9 mouse cellular contexts compared by ENCODE assay signal in genomic region chrX:20335722-20336121, GRCm38 (mm10). TPM values are rescaled to one million over a fixed set of nuclear protein-coding genes. Genes with fewer than 3 reads are reported as not detected.
DNase-seq lines count a peak whose midpoint lies in the region; ATAC-seq and TF ChIP-seq lines count a peak whose summit lies in the region.
"Had no signal": no experiment of that assay in that cellular context is flagged by ENCODE, and none has a peak within 500 bp of the region (broad histone marks: within the 10 kb centered on the region; RNA-seq: fewer than 3 reads in every experiment).

No protein-coding gene starts in this region.

- no peak overlapping the region for H3K27ac ChIP-seq in hindbrain, embryonic 10.5 days
- no peak overlapping the region for H3K27ac ChIP-seq in hindbrain, embryonic 13.5 days
- no peak overlapping the region for H3K27ac ChIP-seq in cortical plate, adult 2 months (ENCODE audit: insufficient read depth, low read length)
- H3K27ac ChIP-seq: stomach, embryonic 15.5 days had no signal

- H3K9me3 ChIP-seq in hindbrain, embryonic 10.5 days, result no peaks in the 10 kb centered on the region
- H3K9me3 ChIP-seq in hindbrain, embryonic 13.5 days, result no peaks in the 10 kb centered on the region
- H3K9me3 ChIP-seq: stomach, embryonic 15.5 days had no signal

- no peaks in the 10 kb centered on the region for H3K36me3 ChIP-seq in hindbrain, embryonic 10.5 days
- no peaks in the 10 kb centered on the region for H3K36me3 ChIP-seq in hindbrain, embryonic 13.5 days
- H3K36me3 ChIP-seq: stomach, embryonic 15.5 days had no signal

- no peaks in the 10 kb centered on the region for H3K27me3 ChIP-seq in hindbrain, embryonic 10.5 days (ENCODE audit: insufficient read depth, poor library complexity, severe bottlenecking)
- H3K27me3 ChIP-seq in hindbrain, embryonic 13.5 days, result no peaks in the 10 kb centered on the region
- H3K27me3 ChIP-seq: stomach, embryonic 15.5 days had no signal

- peak; percentile 27 for DNase-seq in hindbrain, embryonic 10.5 days (ENCODE audit: low spot score)
- DNase-seq in B cell, adult 2 months, result peak; percentile 77 to 82
- DNase-seq in ZHBTc4 (ENCODE audit: low read depth, low spot score), result peak; percentile 56
- peak; percentile 67 to 68 for DNase-seq in kidney, postnatal 4 days
- DNase-seq in thymus, postnatal 14 days, result peak; percentile 47

- WGBS in hindbrain, embryonic 10.5 days, result 24% methylated on average over 2 of the region's 2 CpGs
- 19% methylated on average over 2 of the region's 2 CpGs for WGBS in hindbrain, embryonic 13.5 days

- TF ChIP-seq CTCF in cortical plate, adult 2 months (IDR thresholded peaks at IDR 0.05; ENCODE audit: extremely low read depth, insufficient read depth, low read length), result peak; percentile 47

- no peaks in the 10 kb centered on the region for H3K4me1 ChIP-seq in hindbrain, embryonic 10.5 days (replicated peaks)
- no peaks in the 10 kb centered on the region for H3K4me1 ChIP-seq in hindbrain, embryonic 13.5 days (replicated peaks)
- no peaks in the 10 kb centered on the region for H3K4me1 ChIP-seq in cortical plate, adult 2 months (ENCODE audit: control insufficient read depth, insufficient read depth, low read length)
- H3K4me1 ChIP-seq: stomach, embryonic 15.5 days had no signal

- no peak for TF ChIP-seq POLR2A in cortical plate, adult 2 months (IDR thresholded peaks at IDR 0.05; ENCODE audit: extremely low read depth, insufficient read depth, low read length)

- H3K4me3 ChIP-seq in hindbrain, embryonic 10.5 days, result no peak overlapping the region
- H3K4me3 ChIP-seq in hindbrain, embryonic 13.5 days, result no peak overlapping the region
- H3K4me3 ChIP-seq in cortical plate, adult 2 months (ENCODE audit: insufficient read depth, low read length), result no peak overlapping the region
- H3K4me3 ChIP-seq: stomach, embryonic 15.5 days had no signal

- no peak overlapping the region for H3K9ac ChIP-seq in hindbrain, embryonic 13.5 days
- H3K9ac ChIP-seq: stomach, embryonic 15.5 days had no signal

- no peak for ATAC-seq in hindbrain, embryonic 13.5 days (ENCODE audit: low FRiP score)
- 0 out of 2 replicates have a peak, but pooled peaks have one; percentile 40 for ATAC-seq in megakaryocyte, adult 5-6 weeks (ENCODE audit: poor library complexity, severe bottlenecking)

- H3K4me2 ChIP-seq in hindbrain, embryonic 13.5 days, result no peak overlapping the region
- H3K4me2 ChIP-seq: stomach, embryonic 15.5 days had no signal

RNA-seq across cellular contexts. Expression of gene Rp2, which starts 28.6 kb away (rescaled TPM):
- 14.6 and 19.0 TPM in 2 replicates for polyA plus RNA-seq in hindbrain, embryonic 10.5 days (2016; fragmentation: Nextera tagmentation; extraction: Ambion mirVana)
- 15.6 and 17.9 TPM in 2 replicates for polyA plus RNA-seq in hindbrain, embryonic 13.5 days (2015; fragmentation: Nextera tagmentation; extraction: Ambion mirVana)
- 8.2 and 8.4 TPM in 2 replicates for polyA plus RNA-seq in cortical plate, adult 2 months (2012; rRNA removed)
- total RNA-seq in megakaryocyte, adult 5-6 weeks (2015), result 105 and 123 TPM in 2 replicates
- total RNA-seq in megakaryocyte, adult 5-6 weeks (2017), result 110 and 116 TPM in 2 replicates

RNA-seq across cellular contexts. Expression of gene Slc9a7, which starts 44.1 kb away (rescaled TPM):
- 0.58 and 1.0 TPM in 2 replicates for polyA plus RNA-seq in hindbrain, embryonic 10.5 days (2016; fragmentation: Nextera tagmentation; extraction: Ambion mirVana)
- polyA plus RNA-seq in hindbrain, embryonic 13.5 days (2015; fragmentation: Nextera tagmentation; extraction: Ambion mirVana), result 6.1 and 7.6 TPM in 2 replicates
- polyA plus RNA-seq in cortical plate, adult 2 months (2012; rRNA removed), result 12.6 and 13.7 TPM in 2 replicates
- 7.3 and 8.6 TPM in 2 replicates for total RNA-seq in megakaryocyte, adult 5-6 weeks (2015)
- total RNA-seq in megakaryocyte, adult 5-6 weeks (2017), result 10.0 and 11.6 TPM in 2 replicates

Comparison
In these comparisons a context has a peak if more than half of its experiments do, and no peak if none do; other contexts are left out.
1. DNase-seq: peak in every context shown above with its lines; median percentile 80 in B cell, adult 2 months; 68 in kidney, postnatal 4 days; 56 in ZHBTc4; 47 in thymus, postnatal 14 days; 27 in hindbrain, embryonic 10.5 days.